Mouse (Mus musculus) CH12.LX (cell line): ENCODE data around the gene Il34. TPM values are rescaled to one million over a fixed set of nuclear protein-coding genes. Genes with fewer than 3 reads are reported as not detected.

Experiments used
- DNase-seq: peaks from one replicate; pipeline ENCODE4 v3.0.0-alpha.2; 2013; ENCODE audit errors: extremely low read depth
- H3K27ac ChIP-seq: 2 replicates; pipeline ENCODE4 v1.5.1; 2012; ENCODE audit warnings: low read depth, mild to moderate bottlenecking, control low read depth, moderate library complexity; ENCODE audit not compliant: insufficient read depth
- H3K27me3 ChIP-seq: replicated peaks from 2 replicates; pipeline ENCODE3; 2012; ENCODE audit warnings: inconsistent platforms
- H3K36me3 ChIP-seq, 2 experiments: replicated peaks in 1 of 2; 2 replicates each; pipeline versions ENCODE3 to v1.6.1; 2012; ENCODE audit warnings: inconsistent platforms in 1 of 2, low read length in 1 of 2, mild to moderate bottlenecking in 1 of 2, mixed read lengths in 1 of 2, moderate library complexity in 1 of 2; ENCODE audit not compliant: control insufficient read depth in 1 of 2, insufficient read depth in 1 of 2
- H3K4me1 ChIP-seq, 2 experiments: 2 replicates each; pipeline ENCODE4 v1.6.1; 2012; ENCODE audit warnings: inconsistent platforms in 1 of 2, moderate library complexity in 1 of 2; ENCODE audit not compliant: insufficient read depth in 2 of 2, control insufficient read depth in 1 of 2
- H3K4me2 ChIP-seq: 2 replicates; pipeline ENCODE4 v1.6.1; 2012; ENCODE audit warnings: low read depth, mild to moderate bottlenecking, control low read depth; ENCODE audit not compliant: poor library complexity, insufficient read depth, severe bottlenecking
- H3K4me3 ChIP-seq, 3 experiments: fragments of 150-350 bp in 1 of 3; sonication (generic) in 1 of 3; replicated peaks in 1 of 3; 2 replicates each; pipeline versions ENCODE3 to v1.5.1; 2011 to 2012; ENCODE audit warnings: low read depth in 2 of 3, low read length in 2 of 3, mild to moderate bottlenecking in 2 of 3, moderate library complexity in 2 of 3, control low read depth in 1 of 3, improper control_type of control experiment in 1 of 3, inconsistent platforms in 1 of 3, mixed read lengths in 1 of 3; ENCODE audit not compliant: poor library complexity in 1 of 3
- H3K79me2 ChIP-seq: replicated peaks from 2 replicates; pipeline ENCODE4 v1.6.1; 2012; ENCODE audit warnings: mild to moderate bottlenecking, moderate library complexity; ENCODE audit not compliant: control insufficient read depth, poor library complexity, insufficient read depth, severe bottlenecking; ENCODE audit errors: extremely low read depth
- H3K9ac ChIP-seq: 2 replicates; pipeline ENCODE4 v1.6.1; 2012; ENCODE audit warnings: low read depth, mild to moderate bottlenecking, control low read depth, moderate library complexity; ENCODE audit not compliant: insufficient read depth
- H3K9me3 ChIP-seq: replicated peaks from 2 replicates; pipeline ENCODE3; 2012; ENCODE audit warnings: low read length, inconsistent platforms, mixed read lengths
- CHD1 ChIP-seq: IDR thresholded peaks from 2 replicates; pipeline ENCODE4 v1.6.1; 2012; ENCODE audit warnings: low read depth, low read length, improper control_type of control experiment, inconsistent platforms
- EP300 ChIP-seq: IDR thresholded peaks from 2 replicates; pipeline ENCODE4 v1.6.1; 2011; ENCODE audit warnings: low read length, improper control_type of control experiment
- ETS1 ChIP-seq: conservative IDR thresholded peaks from 2 replicates; pipeline ENCODE4 v1.6.1; 2012; ENCODE audit warnings: low read depth, mild to moderate bottlenecking, inconsistent platforms, low read length, improper control_type of control experiment, moderate library complexity
- IRF4 ChIP-seq: IDR thresholded peaks from 2 replicates; pipeline ENCODE4 v1.6.1; 2014; ENCODE audit warnings: low read depth, mild to moderate bottlenecking, inconsistent platforms, low read length, improper control_type of control experiment
- MAFK ChIP-seq: IDR thresholded peaks from 2 replicates; pipeline ENCODE4 v1.6.1; 2011; ENCODE audit warnings: low read length, improper control_type of control experiment; ENCODE audit not compliant: insufficient replicate concordance
- MAX ChIP-seq: IDR thresholded peaks from 2 replicates; pipeline ENCODE4 v1.6.1; 2011; ENCODE audit warnings: low read length, improper control_type of control experiment
- MEF2A ChIP-seq: IDR thresholded peaks from 2 replicates; pipeline ENCODE4 v1.6.1; 2014; ENCODE audit warnings: low read depth, mild to moderate bottlenecking, inconsistent platforms, low read length, improper control_type of control experiment, borderline replicate concordance
- MXI1 ChIP-seq: IDR thresholded peaks from 2 replicates; pipeline ENCODE4 v1.6.1; 2011; ENCODE audit warnings: mild to moderate bottlenecking, low read depth, low read length, improper control_type of control experiment
- NELFE ChIP-seq: IDR thresholded peaks from 2 replicates; pipeline ENCODE4 v1.6.1; 2011; ENCODE audit warnings: low read depth, low read length, improper control_type of control experiment
- NRF1 ChIP-seq: IDR thresholded peaks from 2 replicates; pipeline ENCODE4 v1.6.1; 2014; ENCODE audit warnings: low read depth, mild to moderate bottlenecking, inconsistent platforms, low read length, improper control_type of control experiment, moderate library complexity
- POLR2A ChIP-seq: IDR thresholded peaks from 2 replicates; pipeline ENCODE4 v1.6.1; 2011; ENCODE audit warnings: low read depth, mild to moderate bottlenecking, improper control_type of control experiment, low read length
- POLR2AphosphoS2 ChIP-seq: IDR thresholded peaks from 2 replicates; pipeline ENCODE4 v1.6.1; 2011; ENCODE audit warnings: low read depth, low read length, improper control_type of control experiment
- TCF12 ChIP-seq: IDR thresholded peaks from 2 replicates; pipeline ENCODE4 v1.6.1; 2014; ENCODE audit warnings: low read depth, mild to moderate bottlenecking, inconsistent platforms, low read length, improper control_type of control experiment
- UBTF ChIP-seq: IDR thresholded peaks from 2 replicates; pipeline ENCODE4 v1.6.1; 2012; ENCODE audit warnings: low read depth, mild to moderate bottlenecking, inconsistent platforms, low read length, improper control_type of control experiment, moderate library complexity
- USF1 ChIP-seq: IDR thresholded peaks from 2 replicates; pipeline ENCODE4 v1.6.1; 2014; ENCODE audit warnings: low read depth, mild to moderate bottlenecking, inconsistent platforms, low read length, improper control_type of control experiment
- USF2 ChIP-seq: conservative IDR thresholded peaks from 2 replicates; pipeline ENCODE4 v1.6.1; 2011; ENCODE audit warnings: low read depth, low read length, improper control_type of control experiment
- ZC3H11A ChIP-seq: IDR thresholded peaks from 2 replicates; pipeline ENCODE4 v1.6.1; 2012; ENCODE audit warnings: low read depth, mild to moderate bottlenecking, inconsistent platforms, low read length, improper control_type of control experiment
- ZMIZ1 ChIP-seq: IDR thresholded peaks from 2 replicates; pipeline ENCODE4 v1.6.1; 2012; ENCODE audit warnings: low read depth, mild to moderate bottlenecking, inconsistent platforms, low read length, improper control_type of control experiment
- dilution Hi-C: fragments of 300-500 bp; cut with MboI; formaldehyde crosslinking; loops from 2 replicates; pipeline ENCODE4 v1.14.3; 2020; ENCODE audit warnings: low sequenced_read_pairs; ENCODE audit not compliant: extremely low pct_unique_long_range_greater_than_20kb, extremely low pct_ligation_motif_present
- in situ Hi-C: fragments of 300-500 bp; cut with MboI; formaldehyde crosslinking; loops from 3 replicates; pipeline ENCODE4 v1.14.3; 2019; ENCODE audit warnings: low sequenced_read_pairs, low pct_ligation_motif_present, low pct_unique_long_range_greater_than_20kb, mixed read lengths
- polyA plus RNA-seq: library from polyadenylated mRNA; unstranded; fragments of >175 nt; gene quantifications from 2 replicates; pipeline ENCODE4 v1.2.1, GENCODE M21; 2012; ENCODE audit warnings: low read depth; ENCODE audit not compliant: insufficient read length
- total RNA-seq, 2 experiments: library from RNA; depleted of rRNA; stranded (reverse); fragments of 300-350 nt in 1 of 2; fragments of >200 nt in 1 of 2; gene quantifications; 2 replicates each; pipeline ENCODE4 v1.2.3; 2012 to 2014

Gene Il34
- total and polyA plus RNA-seq, 3 experiments, result 0.21 TPM; not detected in 2

DNA sequence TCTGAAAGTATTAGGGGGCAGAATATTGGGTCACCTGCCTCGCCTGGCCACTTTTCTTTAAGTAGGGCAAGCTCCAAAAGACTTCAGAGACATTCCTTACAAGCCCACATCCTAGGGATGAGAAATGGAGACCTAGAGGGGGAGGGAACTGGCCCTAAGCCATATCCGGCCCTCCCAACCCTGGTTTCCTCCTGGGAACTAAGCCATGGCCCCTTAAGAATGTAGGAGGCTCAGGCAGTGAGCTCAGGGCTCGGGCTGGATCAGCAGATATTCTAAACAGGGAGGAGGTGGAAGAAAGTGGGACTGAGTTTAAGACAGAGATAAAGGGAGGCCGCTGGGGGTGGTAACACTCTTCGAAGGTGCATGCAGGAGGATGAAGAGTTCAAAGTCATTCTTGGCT, 44.5 kb downstream of the Il34 start:
- Histone ChIP-seq H3K27ac (no peak overlapping the region), H3K9me3 (no peaks in the 10 kb centered on the region), H3K27me3 (no peaks in the 10 kb centered on the region), H3K4me2 (no peak overlapping the region), H3K9ac (no peak overlapping the region), H3K36me3 (no peaks in the 10 kb centered on the region), H3K4me1 (no peaks in the 10 kb centered on the region), H3K4me3 (no peak overlapping the region)
- no peak for DNase-seq
- dilution Hi-C loops, result no loop called here
- in situ Hi-C loops, result loop anchor here (10.0 kb wide), 1 partner anchor 54 kb away; no protein-coding TSS in a partner anchor
- TF ChIP-seq POLR2A, result no peak
- no peak for TF ChIP-seq MAFK
- TF ChIP-seq MEF2A, result no peak
- no peak for TF ChIP-seq IRF4
- TF ChIP-seq CHD1, result no peak
- TF ChIP-seq POLR2AphosphoS2, result no peak
- TF ChIP-seq MAX, result no peak
- TF ChIP-seq ZC3H11A, result no peak
- TF ChIP-seq USF2, result no peak
- TF ChIP-seq, all 38 proteins: peak for 0
- no peaks in the 10 kb centered on the region for H3K79me2 ChIP-seq

DNA sequence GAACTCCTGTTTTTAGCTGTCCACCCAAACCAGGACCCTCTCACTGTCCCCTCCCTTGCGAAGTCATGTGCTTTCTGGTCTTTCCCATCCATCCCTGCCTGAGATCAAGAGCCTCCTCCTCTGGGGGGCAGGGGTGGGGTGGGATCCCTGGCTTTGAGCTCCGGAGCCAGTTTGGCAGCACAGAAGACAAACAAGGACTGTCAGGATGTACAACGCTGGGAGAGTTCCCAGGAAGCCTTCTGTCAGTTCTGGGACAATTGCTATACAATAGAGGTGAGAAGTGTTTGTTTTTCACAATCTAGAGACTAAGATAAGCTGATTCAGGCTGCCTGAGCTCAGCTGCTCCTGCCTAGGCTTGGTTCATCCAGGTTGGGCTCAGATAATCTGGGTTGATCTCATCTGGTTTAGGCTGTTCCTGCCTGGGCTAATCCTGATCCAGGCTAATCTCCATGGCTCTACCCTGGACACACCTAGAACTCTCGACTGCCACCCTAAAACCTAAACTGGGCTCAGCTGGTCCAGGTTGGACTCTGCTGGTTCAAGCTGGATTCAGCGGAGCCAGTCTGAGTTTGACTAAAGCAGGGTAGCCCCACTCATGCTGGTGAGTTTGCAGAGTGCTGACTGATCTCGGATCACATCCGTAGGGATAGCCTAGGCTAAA, 45.3 kb downstream of the Il34 start:
- no peaks in the 10 kb centered on the region for H3K9me3 ChIP-seq
- no peak overlapping the region for H3K4me3 ChIP-seq
- in situ Hi-C loops, result loop anchor here (10.0 kb wide), 1 partner anchor 54 kb away; no protein-coding TSS in a partner anchor
- H3K4me1 ChIP-seq, result no peaks in the 10 kb centered on the region
- H3K9ac ChIP-seq, result no peak overlapping the region
- TF ChIP-seq NELFE (no peak), TCF12 (no peak), MXI1 (no peak), ZMIZ1 (no peak)
- TF ChIP-seq, all 38 proteins: peak for 0
- H3K4me2 ChIP-seq, result no peak overlapping the region
- DNase-seq, result no peak
- dilution Hi-C loops, result no loop called here
- H3K36me3 ChIP-seq, result no peaks in the 10 kb centered on the region
- no peak overlapping the region for H3K27ac ChIP-seq
- no peaks in the 10 kb centered on the region for H3K27me3 ChIP-seq
- H3K79me2 ChIP-seq, result no peaks in the 10 kb centered on the region

GRCm38 (mm10) chr8:110756196-110756595, 49.5 kb downstream of the Il34 start:
- in situ Hi-C loops, result loop anchor here (5.0 to 10.0 kb wide), 2 partner anchors 89 to 326 kb away; partner anchors contain the start of genes Cog4 and Sf3b3
- no peaks in the 10 kb centered on the region for H3K27me3 ChIP-seq
- no peak for TF ChIP-seq UBTF
- no peak for TF ChIP-seq USF1
- no peak for TF ChIP-seq MAX
- no peak for TF ChIP-seq EP300
- TF ChIP-seq ETS1, result no peak
- no peak for TF ChIP-seq MEF2A
- TF ChIP-seq NRF1, result no peak
- TF ChIP-seq CHD1, result no peak
- TF ChIP-seq, all 38 proteins: peak for 0
- no peak overlapping the region for H3K27ac ChIP-seq
- H3K79me2 ChIP-seq, result no peaks in the 10 kb centered on the region
- dilution Hi-C loops, result no loop called here
- no peak overlapping the region for H3K9ac ChIP-seq
- no peak overlapping the region for H3K4me3 ChIP-seq
- H3K4me1 ChIP-seq, result peaks cover 0 to 11% of the 10 kb centered on the region in 2 experiments; a peak in 2 of 4 replicates
- no peak overlapping the region for H3K4me2 ChIP-seq
- no peaks in the 10 kb centered on the region for H3K36me3 ChIP-seq
- no peak for DNase-seq
- H3K9me3 ChIP-seq, result no peaks in the 10 kb centered on the region
